ENCODE assay signal across 8 mouse cellular contexts in genomic region chr6:137465253-137465652, GRCm38 (mm10).
DNase-seq lines count a peak whose midpoint lies in the region.

No protein-coding gene starts in this region.

- no peak overlapping the region for H3K4me3 ChIP-seq in heart, embryonic 10.5 days

- peak; percentile 30 for DNase-seq in right cerebral cortex, postnatal 4 days
- no peak for DNase-seq in right cerebral cortex, postnatal 36 days (ENCODE audit: low spot score in 2 of 2)
- DNase-seq in cerebellum, adult 9-10 months: peak; percentile 94
- DNase-seq in heart, embryonic 10.5 days (ENCODE audit: low spot score): no peak
- peak; percentile 41 to 74 for DNase-seq in kidney, postnatal 25 days
- peak; percentile 44 for DNase-seq in ovary, postnatal 14 days (ENCODE audit: low spot score)
- DNase-seq in thymus, postnatal 0 days (ENCODE audit: low spot score): no peak
- no peak for DNase-seq in spleen, adult 18-20 months

- H3K36me3 ChIP-seq in heart, embryonic 10.5 days: no peaks in the 10 kb centered on the region

- H3K4me1 ChIP-seq in heart, embryonic 10.5 days: peaks cover 12% of the 10 kb centered on the region; the same call in 1 of the 2 replicates

- no peaks in the 10 kb centered on the region for H3K9me3 ChIP-seq in heart, embryonic 10.5 days

- 20% methylated on average over 2 of the region's 2 CpGs for WGBS in heart, embryonic 10.5 days

- H3K27me3 ChIP-seq in heart, embryonic 10.5 days (ENCODE audit: insufficient read depth, poor library complexity, severe bottlenecking): no peaks in the 10 kb centered on the region

- H3K27ac ChIP-seq in heart, embryonic 10.5 days: peak overlapping the region; percentile 69

Comparison
In these comparisons a context has a peak if more than half of its experiments do, and no peak if none do; other contexts are left out.
1. DNase-seq: peak in right cerebral cortex, postnatal 4 days (single experiment), cerebellum, adult 9-10 months (single experiment), kidney, postnatal 25 days (2 of 2) and ovary, postnatal 14 days (single experiment); none in right cerebral cortex, postnatal 36 days (0 of 2), heart, embryonic 10.5 days (single experiment), thymus, postnatal 0 days (single experiment) and spleen, adult 18-20 months (0 of 2).